In the genomic region with DNA sequence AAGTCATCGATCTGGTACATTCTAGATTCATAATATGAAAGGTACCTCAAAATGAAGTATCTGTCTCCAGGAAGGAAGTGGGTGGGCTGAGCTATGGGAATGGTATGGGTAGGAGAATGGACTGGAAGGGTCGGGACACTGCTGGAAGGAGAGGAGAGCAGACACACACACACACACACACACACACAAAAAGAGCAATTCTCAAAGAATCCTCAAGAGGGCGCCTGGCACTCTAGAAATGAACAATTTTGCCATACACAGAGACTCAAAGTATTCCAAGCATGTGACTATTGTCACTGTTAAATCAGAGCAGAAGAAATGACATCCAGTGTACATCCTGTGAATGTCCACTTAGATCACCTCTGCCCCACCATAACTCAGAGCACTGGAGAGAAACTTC, we compare ENCODE assay signal across 8 mouse cellular contexts. TPM values are rescaled to one million over a fixed set of nuclear protein-coding genes. Genes with fewer than 3 reads are reported as not detected.
DNase-seq lines count a peak whose midpoint lies in the region; ATAC-seq lines count a peak whose summit lies in the region.

No protein-coding gene starts in this region.

- no peak overlapping the region for H3K4me3 ChIP-seq in hindbrain, embryonic 11.5 days (ENCODE audit: low read depth, low read length)
- no peak overlapping the region for H3K4me3 ChIP-seq in neural tube, embryonic 11.5 days (ENCODE audit: low read depth, low read length)

- H3K4me2 ChIP-seq in hindbrain, embryonic 11.5 days (replicated peaks; ENCODE audit: low read depth, low read length) = no peak overlapping the region
- no peak overlapping the region for H3K4me2 ChIP-seq in neural tube, embryonic 11.5 days (ENCODE audit: low read depth)

- no peak overlapping the region for H3K27ac ChIP-seq in hindbrain, embryonic 11.5 days (ENCODE audit: low read depth, low read length)
- H3K27ac ChIP-seq in neural tube, embryonic 11.5 days (ENCODE audit: low read depth, low read length) = no peak overlapping the region

- 36% methylated on average over 3 of the region's 3 CpGs for WGBS in hindbrain, embryonic 11.5 days
- WGBS in neural tube, embryonic 11.5 days = 33% methylated on average over 3 of the region's 3 CpGs

- no peaks in the 10 kb centered on the region for H3K4me1 ChIP-seq in hindbrain, embryonic 11.5 days (replicated peaks; ENCODE audit: control insufficient read depth, insufficient read depth, low read length)
- no peaks in the 10 kb centered on the region for H3K4me1 ChIP-seq in neural tube, embryonic 11.5 days (ENCODE audit: control insufficient read depth, insufficient read depth, low read length)

- H3K27me3 ChIP-seq in hindbrain, embryonic 11.5 days (ENCODE audit: control insufficient read depth, insufficient read depth, low read length) = no peaks in the 10 kb centered on the region
- H3K27me3 ChIP-seq in neural tube, embryonic 11.5 days (ENCODE audit: control insufficient read depth, insufficient read depth, low read length) = no peaks in the 10 kb centered on the region

- H3K36me3 ChIP-seq in hindbrain, embryonic 11.5 days (ENCODE audit: control insufficient read depth, insufficient read depth, low read length) = no peaks in the 10 kb centered on the region
- no peaks in the 10 kb centered on the region; the same call in 1 of the 2 replicates for H3K36me3 ChIP-seq in neural tube, embryonic 11.5 days (ENCODE audit: control insufficient read depth, insufficient read depth, low read length)

- no peak for ATAC-seq in hindbrain, embryonic 11.5 days (ENCODE audit: low FRiP score)
- ATAC-seq in neural tube, embryonic 11.5 days (ENCODE audit: insufficient read depth, low FRiP score, low TSS enrichment) = no peak

- intact Hi-C loops in left cerebral cortex, postnatal 4 days (cut with DNase I) = loop anchor here (5.0 kb wide), 1 partner anchor 75 kb away; no protein-coding TSS in a partner anchor

- peak; percentile 67 to 82 for DNase-seq in cerebellum, postnatal 10 days
- no peak for DNase-seq in cerebellum, adult 8-10 months
- DNase-seq in 416B (ENCODE audit: low read depth) = peak; percentile 77
- DNase-seq in brain, embryonic 18.5 days (ENCODE audit: low read depth, low spot score) = peak; percentile 26
- DNase-seq in hindbrain, embryonic 11.5 days (ENCODE audit: low spot score) = peak; percentile 80
- peak; percentile 35 for DNase-seq in left cerebral cortex, postnatal 4 days
- peak; percentile 49 for DNase-seq in neural tube, embryonic 11.5 days (ENCODE audit: low spot score)
- DNase-seq in ovary, postnatal 36 days (ENCODE audit: low spot score) = no peak

- no peaks in the 10 kb centered on the region for H3K9me3 ChIP-seq in hindbrain, embryonic 11.5 days (ENCODE audit: control insufficient read depth, low read length)
- H3K9me3 ChIP-seq in neural tube, embryonic 11.5 days (ENCODE audit: control insufficient read depth, low read length) = no peaks in the 10 kb centered on the region

- no peak overlapping the region for H3K9ac ChIP-seq in hindbrain, embryonic 11.5 days (ENCODE audit: low read depth, low read length)
- H3K9ac ChIP-seq in neural tube, embryonic 11.5 days (ENCODE audit: low read length) = no peak overlapping the region

RNA-seq across cellular contexts. Expression of gene Osbpl7, which starts 22.1 kb away (rescaled TPM):
- polyA plus RNA-seq in hindbrain, embryonic 11.5 days (2014; fragmentation: Nextera tagmentation; extraction: Ambion mirVana) = 4.2 and 6.1 TPM in 2 replicates
- 10 to 100 TPM; 15.3 to 18.4 TPM for total RNA-seq in left cerebral cortex, postnatal 4 days (2021)
- polyA plus RNA-seq in neural tube, embryonic 11.5 days (2014; fragmentation: Nextera tagmentation; extraction: Ambion mirVana) = 5.3 and 7.2 TPM in 2 replicates

RNA-seq across cellular contexts. Expression of gene Mrpl10, which starts 31.2 kb away (rescaled TPM):
- polyA plus RNA-seq in hindbrain, embryonic 11.5 days (2014; fragmentation: Nextera tagmentation; extraction: Ambion mirVana) = 79.4 and 80.3 TPM in 2 replicates
- 10 to 100 TPM; 45.1 to 49.7 TPM for total RNA-seq in left cerebral cortex, postnatal 4 days (2021)
- 75.8 and 78.7 TPM in 2 replicates for polyA plus RNA-seq in neural tube, embryonic 11.5 days (2014; fragmentation: Nextera tagmentation; extraction: Ambion mirVana)

RNA-seq across cellular contexts. Expression of gene Lrrc46, which starts 31.3 kb away (rescaled TPM):
- polyA plus RNA-seq in hindbrain, embryonic 11.5 days (2014; fragmentation: Nextera tagmentation; extraction: Ambion mirVana) = 5.3 and 7.0 TPM in 2 replicates
- 1 to 10 TPM; 1.0 to 1.5 TPM for total RNA-seq in left cerebral cortex, postnatal 4 days (2021)
- 2.7 and 3.1 TPM in 2 replicates for polyA plus RNA-seq in neural tube, embryonic 11.5 days (2014; fragmentation: Nextera tagmentation; extraction: Ambion mirVana)

RNA-seq across cellular contexts. Expression of gene Tbx21, which starts 42.6 kb away (rescaled TPM):
- 0.11 and 0.23 TPM in 2 replicates for polyA plus RNA-seq in hindbrain, embryonic 11.5 days (2014; fragmentation: Nextera tagmentation; extraction: Ambion mirVana)
- under 1 TPM; 0.20 to 0.32 TPM for total RNA-seq in left cerebral cortex, postnatal 4 days (2021)
- 0.19 and 0.21 TPM in 2 replicates for polyA plus RNA-seq in neural tube, embryonic 11.5 days (2014; fragmentation: Nextera tagmentation; extraction: Ambion mirVana)

RNA-seq across cellular contexts. Expression of gene Scrn2, which starts 42.8 kb away (rescaled TPM):
- polyA plus RNA-seq in hindbrain, embryonic 11.5 days (2014; fragmentation: Nextera tagmentation; extraction: Ambion mirVana) = 19.4 and 21.7 TPM in 2 replicates
- total RNA-seq in left cerebral cortex, postnatal 4 days (2021) = 1 to 10 TPM; 5.5 to 7.3 TPM
- polyA plus RNA-seq in neural tube, embryonic 11.5 days (2014; fragmentation: Nextera tagmentation; extraction: Ambion mirVana) = 20.9 and 26.5 TPM in 2 replicates

Comparison
In these comparisons a context has a peak if more than half of its experiments do, and no peak if none do; other contexts are left out.
1. DNase-seq: peak in cerebellum, postnatal 10 days (2 of 2), 416B (single experiment), brain, embryonic 18.5 days (single experiment), hindbrain, embryonic 11.5 days (single experiment), left cerebral cortex, postnatal 4 days (single experiment) and neural tube, embryonic 11.5 days (single experiment); none in cerebellum, adult 8-10 months (single experiment) and ovary, postnatal 36 days (single experiment).